Mouse (Mus musculus): ENCODE measurements at regions not wholly inside any gene's neighbourhood (a gene's known extent, or its start where the extent isn't known, plus 50 kb on each side); places are given as distances from the start of the nearest gene placed in this dataset.

- DNase-seq = no peak
These were observed 54.4 kb upstream of the Parp11 start for GRCm38 (mm10) chr6:127392012-127392798.

DNA sequence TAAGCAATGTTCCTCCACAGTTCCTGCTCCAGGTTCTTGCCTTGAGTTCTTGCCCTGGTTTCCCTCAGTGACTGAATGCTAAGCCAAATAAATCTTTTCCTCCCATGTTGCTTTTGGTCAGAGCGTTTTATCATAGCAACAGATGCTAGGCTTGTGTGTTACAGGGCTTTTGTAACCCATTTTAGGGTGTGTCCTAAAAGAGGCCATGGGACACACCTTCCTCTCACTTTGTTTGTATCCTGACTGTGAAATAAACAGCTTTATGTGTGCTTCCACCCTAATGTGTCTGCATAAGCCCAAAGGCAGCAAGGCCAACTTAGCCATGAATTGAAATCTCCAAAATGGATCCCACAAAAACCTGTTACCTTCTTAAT is 53.9 kb upstream of the Parp11 start:
- no peak for DNase-seq

DNA sequence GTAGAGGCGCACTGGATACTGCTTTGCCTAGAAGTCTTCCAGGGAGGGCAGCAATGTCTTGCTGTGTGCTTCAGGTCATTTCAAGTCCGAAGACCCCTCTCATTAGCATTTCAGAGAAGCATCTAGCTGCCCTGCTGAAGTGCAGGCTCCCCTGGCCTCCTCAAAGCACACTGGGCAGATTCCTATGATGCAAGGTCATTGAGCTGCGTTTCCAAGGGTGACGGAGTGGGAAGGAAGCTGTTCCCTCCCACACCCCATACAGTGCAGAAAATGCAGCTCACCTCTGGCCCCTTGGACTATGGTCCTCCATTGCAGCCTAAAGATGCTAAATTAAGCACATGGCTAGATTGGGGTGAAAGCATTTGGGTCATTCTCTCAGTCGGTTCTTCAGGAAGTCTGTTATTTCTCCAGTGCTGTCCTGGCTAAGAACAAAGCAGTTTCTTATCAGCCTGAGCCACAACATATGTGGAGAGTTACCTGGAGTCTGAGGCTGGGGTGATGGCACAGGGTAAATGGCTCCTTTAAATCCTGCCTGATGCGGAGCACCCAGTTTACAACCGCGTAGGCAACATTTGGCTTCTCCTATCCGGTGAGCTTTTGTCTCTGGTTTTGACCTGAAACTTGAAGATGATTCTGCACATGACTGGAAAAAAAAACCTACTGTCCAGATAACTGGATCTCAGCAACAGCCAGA is 52.6 kb upstream of the Parp11 start:
- no peak for DNase-seq
